Mouse (Mus musculus): ENCODE data around the gene 4933402N03Rik. TPM values are rescaled to one million over a fixed set of nuclear protein-coding genes. Genes with fewer than 3 reads are reported as not detected.

Gene 4933402N03Rik
- polyA plus RNA-seq (2015; fragmentation: Nextera tagmentation; extraction: Ambion mirVana) = not detected in 2 replicates

DNA sequence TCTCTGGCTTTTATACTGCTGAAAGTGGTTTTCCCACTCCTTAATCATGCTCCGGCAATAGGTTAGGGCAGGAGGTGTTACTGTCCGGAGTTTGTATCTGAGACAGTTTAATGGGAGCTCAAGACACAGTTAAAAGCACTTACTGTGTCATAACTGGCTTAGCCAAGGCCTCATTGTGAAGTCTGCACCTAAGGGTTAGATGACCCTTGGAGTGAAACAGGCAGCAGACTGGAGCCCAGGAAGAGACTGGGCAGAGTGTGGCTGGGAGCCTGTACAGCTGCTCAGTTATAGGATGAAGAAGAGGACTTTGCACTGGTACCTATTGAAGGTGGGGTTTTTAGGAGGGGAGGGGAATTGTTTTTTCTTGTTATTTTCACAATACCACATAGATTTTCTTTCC lies at the start of gene 4933402N03Rik:
TSS of gene 4933402N03Rik (minus strand) at position 101 of the 400 bp plus-strand sequence.

DNA sequence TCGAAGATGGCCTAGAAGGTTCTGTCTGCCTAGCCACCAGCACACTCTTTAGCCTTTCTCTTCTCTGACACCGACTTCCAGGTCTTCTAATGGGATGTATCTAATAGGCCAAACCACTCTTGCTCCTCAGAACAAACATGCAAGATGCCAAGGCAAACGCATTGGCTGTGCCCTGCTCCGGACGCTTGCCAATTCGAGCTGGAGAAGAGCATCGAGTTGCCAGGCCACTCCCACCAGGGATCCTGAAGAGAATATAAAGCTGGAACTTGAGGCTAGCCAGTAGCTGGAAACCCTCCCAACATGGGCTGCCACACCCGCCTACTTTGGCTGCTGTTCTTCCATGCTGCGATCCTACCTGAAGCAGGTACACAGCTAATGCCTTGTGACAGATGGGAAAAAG lies 28.0 kb upstream of the 4933402N03Rik start, which contains the start of gene 5430419D17Rik:
TSS of gene 5430419D17Rik (plus strand) at position 282 of the 400 bp plus-strand sequence.

Other genes with a start within 250 kb of the 4933402N03Rik start
- 72.3 and 94.5 TPM in 2 replicates for gene Htra1, start 210.2 kb downstream of the 4933402N03Rik start, polyA plus RNA-seq (2015; fragmentation: Nextera tagmentation; extraction: Ambion mirVana)
- not detected in 2 replicates for gene Dmbt1, start 114.3 kb downstream of the 4933402N03Rik start, polyA plus RNA-seq (2015; fragmentation: Nextera tagmentation; extraction: Ambion mirVana)
- gene 5430419D17Rik, start 28.1 kb upstream of the 4933402N03Rik start, polyA plus RNA-seq (2015; fragmentation: Nextera tagmentation; extraction: Ambion mirVana) = 0.09 TPM in 1 of 2 replicates, not detected in the other
- gene Cuzd1, start 176.0 kb upstream of the 4933402N03Rik start, polyA plus RNA-seq (2015; fragmentation: Nextera tagmentation; extraction: Ambion mirVana) = not detected in 2 replicates
- gene Fam24b, start 183.2 kb upstream of the 4933402N03Rik start, polyA plus RNA-seq (2015; fragmentation: Nextera tagmentation; extraction: Ambion mirVana) = not detected in 2 replicates
- gene Fam24a, start 187.6 kb upstream of the 4933402N03Rik start, polyA plus RNA-seq (2015; fragmentation: Nextera tagmentation; extraction: Ambion mirVana) = 0.57 TPM in 1 of 2 replicates, not detected in the other
- gene 2310057M21Rik, start 216.4 kb upstream of the 4933402N03Rik start, polyA plus RNA-seq (2015; fragmentation: Nextera tagmentation; extraction: Ambion mirVana) = 28.6 and 30.0 TPM in 2 replicates
- 52.5 and 53.0 TPM in 2 replicates for gene Pstk, start 224.8 kb upstream of the 4933402N03Rik start, polyA plus RNA-seq (2015; fragmentation: Nextera tagmentation; extraction: Ambion mirVana)

Data from neural tube, postnatal 0 days (tissue).